Mouse (Mus musculus): ENCODE measurements around the gene St6gal1. TPM values are rescaled to one million over a fixed set of nuclear protein-coding genes. Genes with fewer than 3 reads are reported as not detected.
"Not testable (repeated sequence)": the region's sequence is repeated elsewhere in the genome, so short reads cannot be mapped to it uniquely, and the experiment has no call there.

Gene St6gal1
- 10 to 100 TPM; 19.8 to 20.3 TPM for total RNA-seq (2021)

- peak; percentile 85 for DNase-seq
Measured at GRCm38 (mm10) chr16:23224671-23225068, at the start of gene St6gal1. Gene St6gal1, plus strand, starts transcription at chr16:23224740.

GRCm38 (mm10) chr16:23174855-23175254 lies 49.7 kb upstream of the St6gal1 start:
- no peak for DNase-seq

GRCm38 (mm10) chr16:23175956-23176355 lies 48.6 kb upstream of the St6gal1 start:
- DNase-seq = no peak

- DNase-seq = no peak
Measured at GRCm38 (mm10) chr16:23177856-23178255, 46.7 kb upstream of the St6gal1 start.

GRCm38 (mm10) chr16:23178796-23179195 lies 45.7 kb upstream of the St6gal1 start:
- DNase-seq = no peak

GRCm38 (mm10) chr16:23179436-23179835 lies 45.1 kb upstream of the St6gal1 start:
- not testable (repeated sequence) for DNase-seq

GRCm38 (mm10) chr16:23181054-23181453 lies 43.5 kb upstream of the St6gal1 start:
- DNase-seq = no peak

- no peak for DNase-seq
Measured at GRCm38 (mm10) chr16:23181487-23181886, 43.1 kb upstream of the St6gal1 start.

GRCm38 (mm10) chr16:23181942-23182597 lies 42.5 kb upstream of the St6gal1 start:
- no peak for DNase-seq

GRCm38 (mm10) chr16:23185824-23186223 lies 38.7 kb upstream of the St6gal1 start:
- no peak for DNase-seq

- no peak for DNase-seq
Measured at GRCm38 (mm10) chr16:23186418-23186817, 38.1 kb upstream of the St6gal1 start.

- no peak for DNase-seq
Measured at GRCm38 (mm10) chr16:23187983-23188382, 36.6 kb upstream of the St6gal1 start.

GRCm38 (mm10) chr16:23189612-23190011 lies 34.9 kb upstream of the St6gal1 start:
- DNase-seq = no peak

- DNase-seq = no peak
Measured at GRCm38 (mm10) chr16:23191560-23192242, 32.8 kb upstream of the St6gal1 start.

GRCm38 (mm10) chr16:23195618-23196017 lies 28.9 kb upstream of the St6gal1 start:
- DNase-seq = no peak

GRCm38 (mm10) chr16:23196296-23196695 lies 28.2 kb upstream of the St6gal1 start:
- no peak for DNase-seq

- no peak for DNase-seq
Measured at GRCm38 (mm10) chr16:23196791-23197190, 27.7 kb upstream of the St6gal1 start.

- no peak for DNase-seq
Measured at GRCm38 (mm10) chr16:23201498-23201897, 23.0 kb upstream of the St6gal1 start.

GRCm38 (mm10) chr16:23214314-23214713 lies 10.2 kb upstream of the St6gal1 start:
- no peak for DNase-seq

GRCm38 (mm10) chr16:23215241-23215900 lies 9.2 kb upstream of the St6gal1 start:
- DNase-seq = no peak

- no peak for DNase-seq
Measured at GRCm38 (mm10) chr16:23216366-23216765, 8.2 kb upstream of the St6gal1 start.

- DNase-seq = no peak
Measured at GRCm38 (mm10) chr16:23218313-23218712, 6.2 kb upstream of the St6gal1 start.

GRCm38 (mm10) chr16:23223166-23223870 lies 1.2 kb upstream of the St6gal1 start:
- no peak for DNase-seq

Measured in heart, postnatal 4 days (tissue).